In genomic region chr14:25493301-25494241, GRCm38 (mm10) we compare ENCODE assay signal across 8 mouse cellular contexts. TPM values are rescaled to one million over a fixed set of nuclear protein-coding genes. Genes with fewer than 3 reads are reported as not detected.
DNase-seq lines count a peak whose midpoint lies in the region; ATAC-seq and TF ChIP-seq lines count a peak whose summit lies in the region.

No protein-coding gene starts in this region.

- no peak for TF ChIP-seq CTCF in bone marrow macrophage, adult 2 months (IDR thresholded peaks at IDR 0.05; ENCODE audit: low read depth, low read length)

- no peak for TF ChIP-seq POLR2A in bone marrow macrophage, adult 2 months (IDR thresholded peaks at IDR 0.05; ENCODE audit: borderline replicate concordance, low read depth, low read length)
- no peak for TF ChIP-seq POLR2A in myocyte (IDR thresholded peaks at IDR 0.05; ENCODE audit: insufficient read length, low read depth)

- no peaks in the 10 kb centered on the region for H3K9me3 ChIP-seq in kidney, embryonic 14.5 days (ENCODE audit: control insufficient read depth, low read length)

- no peak overlapping the region for H3K27ac ChIP-seq in kidney, embryonic 14.5 days (ENCODE audit: low read depth, low read length)
- H3K27ac ChIP-seq in bone marrow macrophage, adult 2 months (ENCODE audit: insufficient read depth, low read depth, low read length): peak overlapping the region; percentile 26

- no peak overlapping the region for H3ac ChIP-seq in myocyte (ENCODE audit: control insufficient read depth, insufficient read length)

- H3K9ac ChIP-seq in kidney, embryonic 14.5 days (ENCODE audit: low read depth, low read length): no peak overlapping the region; the same call in 1 of the 2 replicates

- 53% methylated on average over 22 of the region's 22 CpGs for WGBS in kidney, embryonic 14.5 days
- WGBS in large intestine, adult 2 months: 39% methylated on average over 22 of the region's 22 CpGs

- no peak overlapping the region for H3K4me2 ChIP-seq in kidney, embryonic 14.5 days (replicated peaks; ENCODE audit: low read depth, low read length)
- peak overlapping the region; percentile 43 for H3K4me2 ChIP-seq in myocyte (ENCODE audit: low read depth)

- H3K36me3 ChIP-seq in kidney, embryonic 14.5 days (ENCODE audit: control insufficient read depth, insufficient read depth, low read length): no peaks in the 10 kb centered on the region
- no peaks in the 10 kb centered on the region for H3K36me3 ChIP-seq in myocyte (ENCODE audit: control insufficient read depth, insufficient read depth)

- intact Hi-C loops in gastrocnemius, postnatal 14 days (cut with DNase I; ENCODE audit: low total_unique reads): no loop called here

- peak; percentile 94 for DNase-seq in kidney, adult 11 months
- DNase-seq in gastrocnemius, postnatal 14 days: peak; percentile 78
- DNase-seq in large intestine, adult 2 months (ENCODE audit: low read depth, low spot score): peak; percentile 70
- DNase-seq in frontal cortex, adult 2 months (ENCODE audit: extremely low spot score in 1 of 2, low spot score in 1 of 2): no peak
- no peak for DNase-seq in frontal cortex, postnatal 14 days (ENCODE audit: low spot score in 2 of 2)

- H3K4me1 ChIP-seq in kidney, embryonic 14.5 days (ENCODE audit: control insufficient read depth, insufficient read depth, low read length): peaks cover 89% of the 10 kb centered on the region
- H3K4me1 ChIP-seq in bone marrow macrophage, adult 2 months (ENCODE audit: control insufficient read depth, insufficient read depth, low read length): peaks cover 89% of the 10 kb centered on the region

- H3K79me2 ChIP-seq in myocyte (ENCODE audit: control insufficient read depth, insufficient read depth): peaks cover 95% of the 10 kb centered on the region

- no peak for ATAC-seq in kidney, embryonic 14.5 days (ENCODE audit: low FRiP score, low TSS enrichment)

- no peak overlapping the region for H3K4me3 ChIP-seq in kidney, embryonic 14.5 days (ENCODE audit: low read length)
- no peak overlapping the region for H3K4me3 ChIP-seq in bone marrow macrophage, adult 2 months (ENCODE audit: insufficient read depth, low read length)
- H3K4me3 ChIP-seq in myocyte: no peak overlapping the region

- no peaks in the 10 kb centered on the region for H3K27me3 ChIP-seq in kidney, embryonic 14.5 days (ENCODE audit: control insufficient read depth, insufficient read depth, low read length)
- no peaks in the 10 kb centered on the region for H3K27me3 ChIP-seq in myocyte (ENCODE audit: control insufficient read depth, insufficient read depth, insufficient read length)

TF ChIP-seq in myocyte, 11 proteins besides CTCF, POLR2A, EP300 and RAD21:
- TF ChIP-seq MAX (IDR thresholded peaks at IDR 0.05; ENCODE audit: low read depth): no peak
- TF ChIP-seq POLR2AphosphoS2 (IDR thresholded peaks at IDR 0.05; ENCODE audit: insufficient read length, low read depth): no peak
- peak; percentile 41 for TF ChIP-seq TCF12 (IDR thresholded peaks at IDR 0.05; ENCODE audit: insufficient read depth, poor library complexity, severe bottlenecking)
- peak; percentile 35 to 85 (median 69) for TF ChIP-seq MYOG (IDR thresholded peaks at IDR 0.05; ENCODE audit: control insufficient read depth in 1 of 3, insufficient read depth in 1 of 3, insufficient read length in 2 of 3, low read depth in 2 of 3)
- peak in 2 of 3 experiments; percentile 76 to 84 for TF ChIP-seq MYOD1 (IDR thresholded peaks at IDR 0.05; ENCODE audit: control insufficient read depth in 1 of 3, insufficient read length in 2 of 3, low read depth in 2 of 3)
- TF ChIP-seq TCF3 (IDR thresholded peaks at IDR 0.05; ENCODE audit: insufficient read length, low read depth): peak; percentile 30
- TF ChIP-seq USF1 (IDR thresholded peaks at IDR 0.05; ENCODE audit: low read depth): no peak
- no peak for TF ChIP-seq CEBPB (IDR thresholded peaks at IDR 0.05; ENCODE audit: insufficient read depth, poor library complexity, severe bottlenecking)
TF ChIP-seq in myocyte: peak in this region for 4.

RNA-seq across cellular contexts. Expression of gene Zmiz1, which starts 34.6 kb away (rescaled TPM):
- 43.3 and 57.3 TPM in 2 replicates for polyA plus RNA-seq in kidney, embryonic 14.5 days (2014; fragmentation: Nextera tagmentation; extraction: Ambion mirVana)
- polyA plus RNA-seq in bone marrow macrophage, adult 2 months (2012; ENCODE audit: insufficient read depth, insufficient read length, missing spikeins): 78.1 and 99.2 TPM in 2 replicates
- total RNA-seq in gastrocnemius, postnatal 14 days (2021): 10 to 100 TPM; 30.3 to 36.0 TPM
- polyA plus RNA-seq in large intestine, adult 2 months (2012; rRNA removed): 25.6 and 38.7 TPM in 2 replicates
- polyA plus RNA-seq in myocyte (2012; fragmentation: generic; extraction: Trizol): 34.5 TPM
- polyA plus RNA-seq in frontal cortex, adult 2 months (2012; rRNA removed): 39.1 and 45.9 TPM in 2 replicates

Comparison
In these comparisons a context has a peak if more than half of its experiments do, and no peak if none do; other contexts are left out.
1. DNase-seq: peak in kidney, adult 11 months (single experiment), gastrocnemius, postnatal 14 days (single experiment) and large intestine, adult 2 months (single experiment); none in frontal cortex, adult 2 months (0 of 2) and frontal cortex, postnatal 14 days (0 of 2).